Mouse (Mus musculus): ENCODE measurements around the gene Tnni1. TPM values are rescaled to one million over a fixed set of nuclear protein-coding genes. Genes with fewer than 3 reads are reported as not detected.

The Tnni1 gene
- polyA plus RNA-seq, 1 experiment from 2014 or later: 3,602 TPM

DNA sequence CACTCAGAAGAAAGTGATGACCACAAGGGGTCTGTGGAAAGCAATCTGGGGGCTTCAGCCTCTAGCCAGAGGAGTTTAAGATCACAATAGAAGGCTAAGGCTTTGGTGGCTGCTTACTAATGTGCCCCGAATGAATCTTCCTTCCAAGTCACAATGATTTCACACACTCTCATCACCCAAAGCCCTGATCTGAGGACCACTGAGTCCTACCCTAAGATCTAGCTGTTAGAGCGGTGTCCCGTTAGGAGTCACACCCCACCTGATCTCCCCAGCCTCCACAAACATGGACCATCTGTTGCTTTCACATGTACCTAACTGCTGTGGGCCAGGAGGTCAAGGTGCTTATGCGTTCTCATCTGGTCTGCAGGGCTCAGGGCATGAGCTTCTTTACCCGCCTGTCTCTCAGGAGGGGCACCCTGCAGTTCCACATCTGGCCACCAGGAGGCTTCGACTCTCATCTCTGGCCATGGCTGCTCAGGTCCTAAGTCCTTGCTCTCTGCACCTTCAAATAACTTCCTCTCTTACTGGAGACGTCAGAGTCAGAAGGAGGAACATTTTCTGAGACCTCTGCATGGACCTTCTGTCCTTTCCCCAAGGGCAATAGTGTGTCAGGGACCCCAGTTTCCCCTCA is 31.9 kb downstream of the Tnni1 start:
- no peaks in the 10 kb centered on the region for H3K27me3 ChIP-seq (replicated peaks)
- H3K4me1 ChIP-seq: peaks cover 73% of the 10 kb centered on the region
- peak overlapping the region; percentile 89 for H3K27ac ChIP-seq (replicated peaks)
- H3K4me3 ChIP-seq: no peak overlapping the region
- ATAC-seq (ENCODE audit: extremely low read depth, insufficient number of reproducible peaks, low FRiP score, low TSS enrichment): no peak
- no peaks in the 10 kb centered on the region for H3K9me3 ChIP-seq
- no peak overlapping the region for H3K4me2 ChIP-seq
- H3K9ac ChIP-seq: peak overlapping the region; percentile 35; the same call in 1 of the 2 replicates
- H3K36me3 ChIP-seq: peaks cover 54% of the 10 kb centered on the region
- WGBS: 27% methylated on average over 7 of the region's 7 CpGs

DNA sequence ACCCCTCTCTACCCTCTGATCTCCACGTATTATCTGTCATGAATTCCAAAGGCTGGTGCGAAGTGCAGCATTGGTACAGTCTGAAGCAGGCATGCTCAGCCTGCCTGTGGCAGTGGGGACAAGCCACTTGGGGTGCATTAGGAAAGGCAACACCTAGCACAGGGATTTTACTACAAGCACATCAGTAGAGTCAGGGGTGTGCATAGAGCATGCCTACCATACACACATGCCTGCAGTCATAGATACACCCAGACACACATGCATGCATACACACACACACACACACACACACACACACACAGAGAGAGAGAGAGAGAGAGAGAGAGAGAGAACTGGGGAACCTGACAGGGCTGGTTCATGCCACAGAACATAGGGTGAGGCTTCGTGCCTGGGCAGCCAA is 33.0 kb downstream of the Tnni1 start:
- H3K27me3 ChIP-seq (replicated peaks): peaks cover 4% of the 10 kb centered on the region
- H3K36me3 ChIP-seq: peaks cover 44% of the 10 kb centered on the region
- no peak for ATAC-seq (ENCODE audit: extremely low read depth, insufficient number of reproducible peaks, low FRiP score, low TSS enrichment)
- no peaks in the 10 kb centered on the region for H3K9me3 ChIP-seq
- no peak overlapping the region for H3K4me3 ChIP-seq
- H3K27ac ChIP-seq (replicated peaks): peak overlapping the region; percentile 89
- H3K4me1 ChIP-seq: peaks cover 73% of the 10 kb centered on the region
- no peak overlapping the region for H3K4me2 ChIP-seq
- WGBS: 37% methylated on average over 3 of the region's 3 CpGs
- H3K9ac ChIP-seq: peak overlapping the region; percentile 63

DNA sequence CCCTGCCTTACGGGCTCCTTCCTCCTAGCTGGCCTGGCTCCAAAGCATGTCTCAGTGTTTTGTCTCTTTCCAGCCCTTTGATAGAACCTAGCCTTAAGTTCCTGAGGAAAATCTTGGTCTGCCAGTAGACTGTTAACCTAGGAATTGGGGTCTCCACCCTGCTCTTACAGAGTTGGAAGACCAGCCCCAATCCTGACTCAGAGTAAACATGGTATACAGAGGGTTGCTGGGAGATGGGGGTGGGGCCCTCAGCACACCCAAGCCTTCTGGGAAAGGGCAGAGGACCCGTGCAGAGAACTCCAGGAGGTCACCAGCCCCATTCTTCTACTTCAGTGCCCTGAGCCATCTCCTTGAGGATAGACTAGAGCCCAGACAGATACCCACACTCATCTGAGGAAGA is 33.4 kb downstream of the Tnni1 start:
- Histone ChIP-seq H3K4me3 (no peak overlapping the region), H3K36me3 (peaks cover 40% of the 10 kb centered on the region), H3K9me3 (no peaks in the 10 kb centered on the region), H3K27me3 (replicated peaks) (peaks cover 8% of the 10 kb centered on the region), H3K9ac (peak overlapping the region; percentile 63), H3K4me2 (peak overlapping the region; percentile 14; the same call in 1 of the 2 replicates), H3K4me1 (peaks cover 72% of the 10 kb centered on the region), H3K27ac (replicated peaks) (peak overlapping the region; percentile 89)
- ATAC-seq (ENCODE audit: extremely low read depth, insufficient number of reproducible peaks, low FRiP score, low TSS enrichment): no peak
- 14% methylated on average over 2 of the region's 2 CpGs for WGBS

GRCm38 (mm10) chr1:135813071-135813470 is 33.8 kb downstream of the Tnni1 start:
- Histone ChIP-seq H3K9ac (peak overlapping the region; percentile 63), H3K27me3 (replicated peaks) (peaks cover 13% of the 10 kb centered on the region), H3K4me3 (no peak overlapping the region), H3K4me1 (peaks cover 72% of the 10 kb centered on the region), H3K9me3 (no peaks in the 10 kb centered on the region), H3K27ac (replicated peaks) (peak overlapping the region; percentile 89), H3K4me2 (peak overlapping the region; percentile 14; the same call in 1 of the 2 replicates), H3K36me3 (peaks cover 35% of the 10 kb centered on the region)
- no peak; the same call in 1 of the 2 replicates for ATAC-seq (ENCODE audit: extremely low read depth, insufficient number of reproducible peaks, low FRiP score, low TSS enrichment)
- WGBS: 41% methylated on average over 4 of the region's 4 CpGs

DNA sequence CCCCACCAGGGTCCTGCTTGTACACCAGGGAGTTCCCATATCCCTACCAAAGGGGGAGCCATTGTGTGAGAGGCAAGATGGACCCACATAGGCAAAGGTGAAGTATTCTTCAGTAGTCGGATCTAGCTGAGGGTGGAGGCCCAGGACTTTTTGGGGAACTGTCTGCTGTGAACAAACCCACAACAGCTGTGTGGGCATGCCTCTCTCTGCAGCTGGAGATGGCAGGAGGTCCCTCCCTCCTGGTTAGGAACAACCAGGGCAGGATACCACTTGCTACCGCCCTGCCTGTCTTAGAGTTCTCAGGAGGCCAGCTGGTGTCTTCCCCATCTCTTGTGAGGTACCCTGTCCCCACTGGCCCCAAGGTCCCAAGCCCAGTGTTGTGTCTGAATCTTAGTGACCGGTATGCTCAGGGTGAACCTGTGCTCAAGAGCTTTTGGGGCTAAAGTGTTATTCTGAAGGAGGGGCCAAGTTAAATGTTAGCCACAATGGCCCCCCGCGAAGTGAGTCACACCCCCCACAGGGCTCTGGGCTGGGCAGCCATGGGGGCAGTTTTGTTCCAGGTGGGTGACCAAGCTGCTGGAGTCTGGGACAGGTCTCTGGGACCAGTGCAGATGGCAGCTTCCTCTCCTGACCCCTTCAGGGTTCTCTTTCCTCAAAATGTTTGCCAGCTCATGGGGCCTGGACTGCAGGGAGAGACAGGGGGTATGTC is 34.6 kb downstream of the Tnni1 start:
- peaks cover 20% of the 10 kb centered on the region for H3K27me3 ChIP-seq (replicated peaks)
- 72% methylated on average over 5 of the region's 5 CpGs for WGBS
- peak overlapping the region; percentile 89 for H3K27ac ChIP-seq (replicated peaks)
- H3K4me1 ChIP-seq: peaks cover 71% of the 10 kb centered on the region
- no peak overlapping the region for H3K9ac ChIP-seq
- H3K4me2 ChIP-seq: no peak overlapping the region
- H3K36me3 ChIP-seq: peaks cover 27% of the 10 kb centered on the region
- H3K4me3 ChIP-seq: no peak overlapping the region
- ATAC-seq (ENCODE audit: extremely low read depth, insufficient number of reproducible peaks, low FRiP score, low TSS enrichment): no peak
- no peaks in the 10 kb centered on the region for H3K9me3 ChIP-seq

GRCm38 (mm10) chr1:135814531-135814930 is 35.3 kb downstream of the Tnni1 start:
- Histone ChIP-seq H3K9ac (no peak overlapping the region), H3K4me2 (no peak overlapping the region), H3K36me3 (peaks cover 21% of the 10 kb centered on the region), H3K27ac (replicated peaks) (no peak overlapping the region), H3K9me3 (no peaks in the 10 kb centered on the region), H3K4me3 (no peak overlapping the region), H3K27me3 (replicated peaks) (peaks cover 27% of the 10 kb centered on the region), H3K4me1 (peaks cover 71% of the 10 kb centered on the region)
- 82% methylated on average over 5 of the region's 5 CpGs for WGBS
- ATAC-seq (ENCODE audit: extremely low read depth, insufficient number of reproducible peaks, low FRiP score, low TSS enrichment): no peak

DNA sequence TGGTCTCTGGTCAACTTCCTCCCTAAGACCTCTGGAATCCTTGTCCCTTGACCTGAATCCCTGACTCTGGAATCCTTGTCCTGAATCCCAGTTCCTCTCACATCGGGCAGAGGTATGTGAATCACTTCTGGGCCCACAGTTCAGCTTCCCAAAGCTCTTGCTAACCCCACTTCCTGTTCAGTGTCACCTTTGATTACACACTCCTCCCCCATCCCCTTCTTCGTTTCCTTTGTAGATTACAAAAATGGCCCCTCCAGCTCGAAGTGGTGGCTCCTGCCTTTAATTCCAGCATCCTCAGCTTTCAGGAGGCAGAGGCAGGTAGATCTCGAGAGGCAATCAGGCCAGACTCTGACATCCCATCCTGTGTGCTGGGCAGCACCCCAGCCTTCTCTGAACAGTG is 38.4 kb downstream of the Tnni1 start:
- 49% methylated on average over 4 of the region's 4 CpGs for WGBS
- Histone ChIP-seq H3K36me3 (no peaks in the 10 kb centered on the region), H3K4me1 (peaks cover 54% of the 10 kb centered on the region), H3K27ac (replicated peaks) (no peak overlapping the region), H3K9ac (no peak overlapping the region), H3K9me3 (no peaks in the 10 kb centered on the region), H3K27me3 (replicated peaks) (peaks cover 51% of the 10 kb centered on the region), H3K4me3 (no peak overlapping the region), H3K4me2 (peak overlapping the region; percentile 100; the same call in 1 of the 2 replicates)
- ATAC-seq (ENCODE audit: extremely low read depth, insufficient number of reproducible peaks, low FRiP score, low TSS enrichment): no peak

DNA sequence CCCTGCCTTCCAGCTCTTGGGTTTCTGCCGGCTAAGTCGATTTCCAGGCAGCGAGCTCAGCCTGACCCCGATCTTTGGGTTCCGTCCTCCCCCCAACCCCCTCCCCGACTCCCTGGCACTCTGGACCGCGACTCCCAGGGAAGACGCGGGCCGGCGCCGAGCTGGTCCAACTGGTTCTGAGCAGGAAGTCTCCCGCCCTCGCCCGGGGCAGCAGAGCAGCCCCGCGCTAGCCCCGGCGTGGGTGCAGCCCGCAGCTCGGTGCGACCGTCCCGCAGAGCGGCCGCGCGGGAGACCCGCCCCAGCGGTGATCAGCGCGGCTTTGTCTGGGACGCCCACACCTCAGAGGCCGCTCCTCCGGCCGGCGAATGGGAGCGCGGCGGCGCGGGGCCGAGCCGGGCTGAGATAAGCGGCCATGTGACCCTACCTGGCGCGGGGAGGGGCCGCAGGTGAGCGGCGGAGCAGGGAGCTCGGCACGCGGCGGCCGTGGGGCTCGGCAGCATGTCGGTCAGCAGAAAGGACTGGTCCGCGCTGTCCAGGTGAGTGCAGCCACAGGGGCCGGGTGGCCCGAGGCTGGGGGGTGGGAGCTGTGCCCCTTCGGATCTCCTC is 39.4 kb downstream of the Tnni1 start, which contains the start of gene Lad1:
TSS of gene Lad1 (plus strand) at position 118 of the 606 bp plus-strand sequence.
- H3K9ac ChIP-seq: peak within 1 kb of the TSS; percentile 86
- peak; percentile 25; the same call in 1 of the 2 replicates for ATAC-seq (ENCODE audit: extremely low read depth, insufficient number of reproducible peaks, low FRiP score, low TSS enrichment)
- H3K27ac ChIP-seq (replicated peaks): no peak within 1 kb of the TSS
- H3K36me3 ChIP-seq: no peaks in the 10 kb centered on the region
- under 1% methylated on average over 63 of the region's 63 CpGs for WGBS
- H3K9me3 ChIP-seq: no peaks in the 10 kb centered on the region
- peaks cover 48% of the 10 kb centered on the region for H3K4me1 ChIP-seq
- H3K4me3 ChIP-seq: peak within 1 kb of the TSS; percentile 68
- H3K4me2 ChIP-seq: peak within 1 kb of the TSS; percentile 100
- H3K27me3 ChIP-seq (replicated peaks): peaks cover 51% of the 10 kb centered on the region

GRCm38 (mm10) chr1:135820071-135820470 is 40.8 kb downstream of the Tnni1 start:
- 87% methylated on average over 10 of the region's 10 CpGs for WGBS
- peaks cover 41% of the 10 kb centered on the region for H3K4me1 ChIP-seq
- H3K27me3 ChIP-seq (replicated peaks): peaks cover 51% of the 10 kb centered on the region
- no peak overlapping the region for H3K4me3 ChIP-seq
- H3K9ac ChIP-seq: no peak overlapping the region
- ATAC-seq (ENCODE audit: extremely low read depth, insufficient number of reproducible peaks, low FRiP score, low TSS enrichment): no peak
- no peak overlapping the region for H3K4me2 ChIP-seq
- no peak overlapping the region for H3K27ac ChIP-seq (replicated peaks)
- no peaks in the 10 kb centered on the region for H3K9me3 ChIP-seq
- no peaks in the 10 kb centered on the region for H3K36me3 ChIP-seq

DNA sequence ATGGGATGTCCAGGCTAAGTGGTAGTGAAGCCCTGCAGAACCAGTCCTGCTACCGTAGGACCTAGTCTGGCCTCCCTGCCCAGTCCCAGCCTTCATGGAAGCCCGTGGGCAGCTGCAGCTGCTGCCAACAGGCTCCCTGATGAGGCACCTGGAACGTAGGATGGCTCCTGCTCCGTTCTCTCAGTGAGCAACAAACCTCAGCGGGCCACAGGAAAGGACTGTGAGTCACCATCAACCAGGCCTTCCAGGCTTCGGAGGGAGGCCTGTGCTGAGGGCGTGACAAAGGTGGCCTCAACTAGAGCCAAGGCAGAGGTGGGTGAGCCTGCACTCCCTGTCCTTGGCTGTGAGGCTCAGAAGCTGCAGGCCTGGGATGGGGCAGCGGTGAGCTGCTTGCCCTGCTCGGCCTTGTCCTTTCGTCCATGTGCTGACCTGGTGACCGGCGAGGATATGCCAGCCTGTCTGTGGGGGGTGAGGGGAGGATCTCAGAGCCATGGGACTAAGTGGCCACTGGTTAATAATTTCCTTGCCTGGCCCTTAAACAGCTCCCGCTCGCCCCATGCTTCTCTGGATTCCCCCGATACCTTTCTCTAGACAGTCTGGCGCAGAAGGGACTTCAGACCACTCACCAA is 41.6 kb downstream of the Tnni1 start:
- no peak overlapping the region for H3K27ac ChIP-seq (replicated peaks)

DNA sequence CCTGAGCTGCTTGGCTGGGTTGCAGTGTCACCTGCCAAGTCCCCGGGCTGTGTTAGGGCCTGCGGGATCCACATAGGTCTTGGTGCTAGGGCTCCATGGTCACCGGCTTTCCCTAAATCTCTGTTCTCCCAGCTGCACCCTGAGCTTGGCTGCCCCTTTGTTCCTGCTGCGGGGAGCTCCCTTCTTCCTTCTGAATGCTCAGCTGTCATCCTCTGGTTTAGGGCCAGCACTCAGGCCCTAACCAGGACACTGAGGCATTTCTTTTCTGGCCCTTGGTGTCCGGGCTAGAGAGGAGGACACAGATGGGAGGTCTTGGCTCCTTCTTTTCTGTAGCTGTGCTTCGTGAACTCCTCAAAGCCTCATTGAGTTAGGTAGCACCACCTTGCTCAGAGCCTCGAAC is 42.5 kb downstream of the Tnni1 start:
- no peak overlapping the region for H3K4me2 ChIP-seq
- no peak overlapping the region for H3K27ac ChIP-seq (replicated peaks)
- no peaks in the 10 kb centered on the region for H3K9me3 ChIP-seq
- 81% methylated on average over 7 of the region's 7 CpGs for WGBS
- ATAC-seq (ENCODE audit: extremely low read depth, insufficient number of reproducible peaks, low FRiP score, low TSS enrichment): no peak
- H3K27me3 ChIP-seq (replicated peaks): peaks cover 51% of the 10 kb centered on the region
- H3K4me1 ChIP-seq: peaks cover 35% of the 10 kb centered on the region
- 0 out of 2 replicates have a peak overlapping the region, but pooled peaks have one; percentile 24 for H3K9ac ChIP-seq
- H3K36me3 ChIP-seq: no peaks in the 10 kb centered on the region
- no peak overlapping the region for H3K4me3 ChIP-seq

More for the DNA sequence above, 41.6 kb downstream of the Tnni1 start:
- Histone ChIP-seq H3K27me3 (replicated peaks) (peaks cover 51% of the 10 kb centered on the region), H3K9ac (no peak overlapping the region), H3K4me2 (no peak overlapping the region), H3K9me3 (no peaks in the 10 kb centered on the region), H3K4me1 (peaks cover 41% of the 10 kb centered on the region), H3K4me3 (no peak overlapping the region), H3K36me3 (no peaks in the 10 kb centered on the region)
- WGBS: 82% methylated on average over 16 of the region's 16 CpGs
- no peak for ATAC-seq (ENCODE audit: extremely low read depth, insufficient number of reproducible peaks, low FRiP score, low TSS enrichment)
